Mouse (Mus musculus) cortical plate, adult 2 months (tissue): ENCODE results near the gene Il1rapl2. TPM values are rescaled to one million over a fixed set of nuclear protein-coding genes. Genes with fewer than 3 reads are reported as not detected.

Experiments
- H3K27ac ChIP-seq: fragments of 200-500 bp; 2 replicates; pipeline ENCODE4 v1.5.1; 2012; ENCODE audit warnings: low read length, control low read depth, inconsistent platforms; ENCODE audit not compliant: insufficient read depth
- H3K4me1 ChIP-seq: fragments of 200-500 bp; 2 replicates; pipeline ENCODE4 v1.6.1; 2011; ENCODE audit warnings: low read length; ENCODE audit not compliant: control insufficient read depth, insufficient read depth
- H3K4me3 ChIP-seq: fragments of 200-500 bp; 2 replicates; pipeline ENCODE4 v1.5.1; 2011; ENCODE audit warnings: mild to moderate bottlenecking, low read length, control low read depth; ENCODE audit not compliant: insufficient read depth
- CTCF ChIP-seq: fragments of 200-500 bp; IDR thresholded peaks from 2 replicates; pipeline ENCODE4 v1.5.1; 2011; ENCODE audit warnings: mild to moderate bottlenecking, control low read depth, low read length; ENCODE audit not compliant: insufficient read depth; ENCODE audit errors: extremely low read depth
- POLR2A ChIP-seq: fragments of 200-500 bp; IDR thresholded peaks from 2 replicates; pipeline ENCODE4 v1.6.1; 2011; ENCODE audit warnings: mild to moderate bottlenecking, low read length, control low read depth; ENCODE audit not compliant: insufficient read depth; ENCODE audit errors: extremely low read depth
- polyA plus RNA-seq: library from polyadenylated mRNA; depleted of rRNA; stranded (reverse); fragments of >200 nt; gene quantifications from 2 replicates; pipeline ENCODE4 v1.2.3, GENCODE M21; 2012; rRNA removed

The Il1rapl2 gene
- polyA plus RNA-seq, result 2.3 and 2.4 TPM in 2 replicates

DNA sequence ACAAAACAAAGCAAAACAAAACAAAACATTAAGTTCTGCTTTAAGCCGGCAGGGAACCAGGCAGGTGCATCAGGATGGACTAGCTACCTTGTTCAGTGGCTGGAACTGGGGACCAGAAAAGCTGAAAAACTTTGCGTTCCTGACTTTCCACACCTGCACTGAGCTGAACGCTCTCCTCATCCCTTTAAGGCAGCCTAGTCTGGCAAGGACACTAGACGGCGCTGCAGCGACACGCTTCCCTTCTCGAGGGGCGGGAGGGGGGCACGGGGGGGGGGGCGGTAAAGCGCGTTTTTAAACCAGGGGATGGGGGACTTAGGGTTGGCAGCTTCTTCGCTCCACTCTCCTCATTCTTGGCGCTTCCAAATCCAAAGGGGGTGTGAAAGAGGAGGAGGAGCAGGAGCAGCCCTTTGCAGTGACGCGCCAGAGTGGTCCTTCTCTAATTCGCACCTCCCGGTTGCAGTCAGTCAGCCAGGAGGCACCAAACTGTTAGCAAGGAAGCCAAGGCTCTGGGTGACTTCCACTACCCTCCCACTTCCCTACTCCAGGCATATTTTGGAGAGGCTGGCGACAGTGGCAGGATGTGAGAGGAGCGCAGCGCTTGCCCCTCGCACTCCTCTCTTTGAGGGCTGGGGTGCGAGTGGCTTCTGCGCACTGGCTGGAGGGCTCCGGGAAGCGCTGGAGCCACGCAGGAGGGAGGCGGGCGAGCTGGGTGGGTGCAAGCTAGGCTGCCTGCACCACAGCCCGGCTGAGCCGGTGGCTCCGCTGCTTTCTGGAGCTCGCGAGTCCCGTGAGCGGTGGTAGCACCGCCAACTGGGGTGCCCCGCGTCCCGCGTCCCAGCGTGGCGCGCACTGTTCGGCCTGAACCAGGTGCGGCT, at the start of gene Il1rapl2:
Gene Il1rapl2 (plus strand): TSS at position 288 of the 875 bp plus-strand sequence.
- peak within 1 kb of the TSS; percentile 55 for H3K4me3 ChIP-seq
- H3K27ac ChIP-seq, result no peak within 1 kb of the TSS
- H3K4me1 ChIP-seq, result no peaks in the 10 kb centered on the region
- TF ChIP-seq CTCF, result peak; percentile 33
- TF ChIP-seq POLR2A, result peak; percentile 36; the same call in 1 of the 2 replicates

DNA sequence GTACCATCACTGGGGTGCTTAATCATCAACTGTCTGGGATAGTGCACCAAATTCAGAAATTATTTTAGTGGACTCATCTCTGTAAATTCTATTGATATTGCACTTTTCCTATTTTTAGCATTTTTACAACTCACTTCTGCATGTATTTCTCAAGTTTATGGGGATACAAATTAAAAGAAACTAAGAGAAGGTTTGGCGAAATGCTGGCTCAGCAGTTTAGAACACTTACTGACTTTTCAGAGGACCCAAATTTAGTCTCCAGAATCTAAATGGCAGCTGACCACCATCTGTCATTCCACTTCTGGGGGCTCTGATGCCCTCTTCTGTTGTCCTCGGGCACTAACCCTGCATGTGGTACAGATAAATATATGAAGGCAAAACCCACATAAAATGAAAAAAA, 22.1 kb upstream of the Il1rapl2 start:
- Histone ChIP-seq H3K4me3 (no peak overlapping the region), H3K27ac (no peak overlapping the region), H3K4me1 (no peaks in the 10 kb centered on the region)
- TF ChIP-seq POLR2A, result no peak
- no peak for TF ChIP-seq CTCF

DNA sequence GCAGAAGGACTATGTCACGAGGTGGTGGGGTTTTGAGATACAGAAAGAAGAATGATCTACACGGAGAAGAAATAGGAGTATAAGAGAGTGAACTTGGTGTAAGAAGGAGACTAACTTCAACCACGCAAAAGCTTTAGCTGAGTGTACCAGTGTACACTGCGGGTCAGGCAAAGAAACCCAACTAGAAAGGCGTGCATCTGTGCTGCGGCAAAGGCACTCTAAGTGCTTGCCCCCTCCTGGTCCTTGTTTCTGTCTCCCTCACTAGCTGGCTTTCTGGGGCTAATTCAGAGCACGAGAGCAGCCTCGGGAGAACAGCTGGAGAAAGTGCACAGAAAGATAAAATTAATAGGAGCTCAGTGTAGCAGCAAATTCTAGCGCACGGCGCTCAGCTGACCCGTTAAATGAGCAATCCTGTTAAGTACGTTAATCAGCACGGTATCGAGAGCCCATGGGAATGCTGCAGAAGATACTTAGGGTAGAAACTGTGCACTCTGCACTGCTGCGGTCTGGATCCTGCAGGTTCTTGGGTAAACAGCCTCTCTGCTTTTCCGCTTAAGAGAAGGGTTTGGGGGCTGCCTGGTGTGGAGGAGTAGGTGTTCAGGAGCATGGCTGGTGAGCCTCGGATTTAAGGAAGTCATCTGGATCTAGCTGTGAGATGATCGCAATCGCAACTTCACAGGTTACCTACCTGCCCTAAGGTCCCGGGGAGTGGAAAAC, 778 bp upstream of the Il1rapl2 start:
- H3K27ac ChIP-seq, result no peak overlapping the region
- no peaks in the 10 kb centered on the region for H3K4me1 ChIP-seq
- H3K4me3 ChIP-seq, result peak overlapping the region; percentile 55; the same call in 1 of the 2 replicates
- TF ChIP-seq POLR2A (no peak), CTCF (no peak)

DNA sequence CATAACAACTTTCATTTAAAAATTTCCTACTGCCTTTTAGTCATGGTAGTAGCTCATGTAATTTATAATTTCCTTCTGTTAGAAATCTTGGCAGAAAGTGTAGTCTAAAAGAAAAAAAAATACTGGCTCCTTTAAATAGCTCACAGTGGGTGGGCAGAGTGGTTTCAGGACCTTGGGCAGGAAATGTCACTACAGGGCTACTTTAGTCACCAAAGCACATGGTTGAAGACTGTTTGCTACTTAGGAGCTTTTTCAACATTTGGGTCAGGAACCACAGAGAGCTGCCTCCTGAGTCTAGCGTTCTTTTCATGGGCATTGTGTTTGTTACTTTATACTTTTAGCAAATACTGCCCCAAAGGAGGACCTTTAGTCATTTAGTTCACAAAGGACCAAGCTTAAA, 12.2 kb downstream of the Il1rapl2 start:
- Histone ChIP-seq H3K4me3 (no peak overlapping the region), H3K4me1 (no peaks in the 10 kb centered on the region)
- TF ChIP-seq POLR2A (no peak), CTCF (no peak)

DNA sequence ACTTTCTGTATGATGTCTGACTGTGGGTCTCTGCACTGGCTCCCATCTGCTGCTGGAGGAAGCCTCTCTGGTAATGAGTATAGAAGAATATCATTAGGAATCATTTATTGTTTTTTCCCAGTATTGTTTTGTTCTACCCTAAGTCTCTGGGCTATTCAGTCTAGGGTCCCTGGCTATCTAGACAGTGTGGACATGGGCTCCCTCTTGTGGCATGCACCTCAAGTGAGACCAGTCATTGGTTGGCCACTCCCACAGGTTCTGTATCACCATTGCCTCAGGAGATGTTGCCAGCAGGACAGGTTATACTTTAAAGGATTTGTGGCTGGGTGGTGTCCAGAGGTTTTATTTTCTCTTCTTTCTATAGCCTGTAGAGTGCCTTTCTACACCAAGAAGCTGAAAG, 50.3 kb downstream of the Il1rapl2 start:
- TF ChIP-seq POLR2A (no peak), CTCF (no peak)
- Histone ChIP-seq H3K4me3 (no peak overlapping the region), H3K4me1 (no peaks in the 10 kb centered on the region), H3K27ac (no peak overlapping the region)

More for the DNA sequence above, 12.2 kb downstream of the Il1rapl2 start:
- no peak overlapping the region for H3K27ac ChIP-seq

DNA sequence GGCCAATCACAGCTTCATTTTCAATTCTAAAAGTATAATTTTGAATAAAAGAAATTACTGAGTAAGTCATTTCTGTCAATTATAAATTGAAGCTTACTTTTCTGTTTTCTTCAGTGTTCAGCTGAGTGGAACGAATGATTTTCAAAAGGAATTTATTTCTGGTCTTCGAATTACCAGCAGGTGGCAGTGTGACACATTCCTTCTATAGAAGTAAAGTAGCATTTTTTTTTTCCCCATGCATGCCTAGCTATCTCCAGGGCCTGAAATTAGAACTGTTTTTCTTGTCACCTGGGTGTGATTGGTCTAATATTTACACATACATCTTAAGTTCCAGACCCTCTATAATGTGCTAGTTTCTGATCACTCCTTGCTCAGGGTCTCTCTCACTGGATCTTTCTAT, 96.6 kb downstream of the Il1rapl2 start:
- H3K4me3 ChIP-seq, result no peak overlapping the region
- TF ChIP-seq POLR2A, result no peak
- no peak for TF ChIP-seq CTCF
- no peaks in the 10 kb centered on the region for H3K4me1 ChIP-seq
- no peak overlapping the region for H3K27ac ChIP-seq

DNA sequence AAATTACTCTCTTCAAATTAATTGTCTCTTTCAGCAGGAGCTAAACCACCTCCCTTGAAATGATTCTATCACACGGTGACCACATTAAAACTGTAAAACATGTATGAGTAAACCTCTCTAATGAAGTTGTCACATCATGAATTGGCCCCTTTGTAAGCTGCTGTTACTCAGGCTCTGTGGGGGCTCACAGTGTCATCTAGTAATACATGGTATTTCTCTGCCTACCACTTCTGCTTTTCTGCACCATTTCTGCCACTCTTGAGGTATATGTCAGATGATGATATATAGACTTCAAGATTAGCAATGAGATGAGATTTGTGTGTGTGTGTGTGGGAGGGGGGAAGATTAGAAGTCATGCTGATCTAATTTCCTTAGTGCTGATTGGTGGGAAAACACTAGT, 117.6 kb downstream of the Il1rapl2 start:
- no peak overlapping the region for H3K4me3 ChIP-seq
- H3K4me1 ChIP-seq, result no peaks in the 10 kb centered on the region
- TF ChIP-seq POLR2A (no peak), CTCF (no peak)
- H3K27ac ChIP-seq, result no peak overlapping the region

DNA sequence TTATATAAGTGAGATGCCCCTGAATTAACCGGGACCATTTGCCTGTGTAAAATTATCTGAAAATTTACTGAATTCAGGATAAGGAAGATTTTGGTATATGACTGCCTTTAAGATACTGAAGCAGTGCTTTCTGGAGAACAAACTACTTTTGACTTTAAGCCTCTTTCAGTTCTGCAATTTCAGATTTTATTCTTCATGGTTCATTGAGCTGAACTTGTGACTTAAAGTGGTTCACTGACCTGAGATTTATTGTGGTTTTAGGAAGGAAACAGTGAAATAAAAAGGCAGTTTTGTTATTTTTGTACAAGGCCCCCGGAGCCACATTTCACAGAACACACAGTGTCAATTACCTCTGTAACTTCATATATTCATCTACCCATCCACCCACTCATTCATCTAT, 129.6 kb downstream of the Il1rapl2 start:
- TF ChIP-seq POLR2A (no peak), CTCF (no peak)
- Histone ChIP-seq H3K27ac (no peak overlapping the region), H3K4me3 (no peak overlapping the region), H3K4me1 (no peaks in the 10 kb centered on the region)

DNA sequence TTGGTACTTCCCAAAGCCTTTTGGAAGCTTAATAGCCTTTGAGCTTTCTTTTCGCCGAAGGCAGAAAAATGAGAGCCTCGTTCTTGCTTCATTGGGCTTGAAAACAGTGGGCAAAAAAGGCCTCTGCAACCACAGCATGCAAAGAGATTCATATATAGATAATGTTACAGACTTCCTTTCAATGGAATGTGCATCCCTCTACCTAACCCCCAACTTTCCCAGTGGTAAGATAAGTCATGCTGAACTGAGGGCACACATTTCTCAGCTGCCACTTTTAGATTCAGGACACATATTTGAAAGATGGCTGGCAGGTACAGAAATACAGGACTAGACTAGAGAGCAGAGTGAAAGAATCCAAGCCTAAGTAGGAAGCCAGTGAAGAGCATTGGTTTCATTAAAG, 185.1 kb downstream of the Il1rapl2 start:
- Histone ChIP-seq H3K4me3 (no peak overlapping the region), H3K4me1 (no peaks in the 10 kb centered on the region), H3K27ac (no peak overlapping the region)
- TF ChIP-seq POLR2A (no peak), CTCF (no peak)
